Mouse (Mus musculus) gastrocnemius, postnatal 25 days (tissue): ENCODE measurements around the gene Aktip. TPM values are rescaled to one million over a fixed set of nuclear protein-coding genes. Genes with fewer than 3 reads are reported as not detected.

ENCODE experiments used
- DNase-seq: peaks from one replicate; pipeline ENCODE4 v3.0.0; 2022
- total RNA-seq, 2 experiments: library from RNA; stranded (reverse); gene quantifications; 1 replicate in 1 of 2; 2 replicates in 1 of 2; pipeline ENCODE4 v1.2.3; 2021

Gene Aktip
- total RNA-seq, 2 experiments from 2014 or later, result 33.2 to 38.1 TPM

- peak; percentile 55 for DNase-seq
Observed at GRCm38 (mm10) chr8:91190816-91191340, 8.9 kb downstream of the Aktip start.

- no peak for DNase-seq
Observed at GRCm38 (mm10) chr8:91188152-91188551, 11.6 kb downstream of the Aktip start.

GRCm38 (mm10) chr8:91186372-91186771, 13.4 kb downstream of the Aktip start:
- no peak for DNase-seq

GRCm38 (mm10) chr8:91177708-91178107, 22.1 kb downstream of the Aktip start:
- no peak for DNase-seq

GRCm38 (mm10) chr8:91176176-91176575, 23.6 kb downstream of the Aktip start:
- DNase-seq, result no peak

- no peak for DNase-seq
Observed at GRCm38 (mm10) chr8:91171605-91172004, 28.2 kb downstream of the Aktip start.

GRCm38 (mm10) chr8:91170914-91171313, 28.9 kb downstream of the Aktip start:
- no peak for DNase-seq

GRCm38 (mm10) chr8:91170152-91170551, 29.6 kb downstream of the Aktip start:
- DNase-seq, result no peak

GRCm38 (mm10) chr8:91159959-91160800, 39.6 kb downstream of the Aktip start:
- no peak for DNase-seq

- DNase-seq, result no peak
Observed at GRCm38 (mm10) chr8:91158617-91159016, 41.2 kb downstream of the Aktip start.

GRCm38 (mm10) chr8:91154564-91154963, 45.2 kb downstream of the Aktip start:
- no peak for DNase-seq

- DNase-seq, result no peak
Observed at GRCm38 (mm10) chr8:91153831-91154230, 45.9 kb downstream of the Aktip start.

GRCm38 (mm10) chr8:91151531-91151930, 48.2 kb downstream of the Aktip start:
- no peak for DNase-seq

- no peak for DNase-seq
Observed at GRCm38 (mm10) chr8:91149298-91149697, 50.5 kb downstream of the Aktip start.

GRCm38 (mm10) chr8:91148643-91149178, 51.1 kb downstream of the Aktip start:
- no peak for DNase-seq

- no peak for DNase-seq
Observed at GRCm38 (mm10) chr8:91147715-91148114, 52.1 kb downstream of the Aktip start.

GRCm38 (mm10) chr8:91140828-91141227, 58.9 kb downstream of the Aktip start:
- no peak for DNase-seq

GRCm38 (mm10) chr8:91135308-91136181, 64.2 kb downstream of the Aktip start:
- DNase-seq, result no peak

- no peak for DNase-seq
Observed at GRCm38 (mm10) chr8:91134659-91135058, 65.1 kb downstream of the Aktip start.

- peak; percentile 99 for DNase-seq
Observed at GRCm38 (mm10) chr8:91134070-91134475, 65.7 kb downstream of the Aktip start.

- no peak for DNase-seq
Observed at GRCm38 (mm10) chr8:91133441-91134069, 66.2 kb downstream of the Aktip start.

- no peak for DNase-seq
Observed at GRCm38 (mm10) chr8:91132731-91133130, 67.0 kb downstream of the Aktip start.
